Mouse (Mus musculus) gastrocnemius, adult 18-20 months (tissue): ENCODE measurements around the gene Sdsl. TPM values are rescaled to one million over a fixed set of nuclear protein-coding genes. Genes with fewer than 3 reads are reported as not detected.

ENCODE experiments used
- DNase-seq: peaks from one replicate; pipeline ENCODE4 v3.0.0; 2021; ENCODE audit warnings: low spot score
- total RNA-seq, 2 experiments: library from RNA; stranded (reverse); gene quantifications; 2 replicates each; pipeline ENCODE4 v1.2.3; 2021

Sdsl gene
- total RNA-seq, 2 experiments from 2014 or later = 0.41 TPM; not detected in 1

DNA sequence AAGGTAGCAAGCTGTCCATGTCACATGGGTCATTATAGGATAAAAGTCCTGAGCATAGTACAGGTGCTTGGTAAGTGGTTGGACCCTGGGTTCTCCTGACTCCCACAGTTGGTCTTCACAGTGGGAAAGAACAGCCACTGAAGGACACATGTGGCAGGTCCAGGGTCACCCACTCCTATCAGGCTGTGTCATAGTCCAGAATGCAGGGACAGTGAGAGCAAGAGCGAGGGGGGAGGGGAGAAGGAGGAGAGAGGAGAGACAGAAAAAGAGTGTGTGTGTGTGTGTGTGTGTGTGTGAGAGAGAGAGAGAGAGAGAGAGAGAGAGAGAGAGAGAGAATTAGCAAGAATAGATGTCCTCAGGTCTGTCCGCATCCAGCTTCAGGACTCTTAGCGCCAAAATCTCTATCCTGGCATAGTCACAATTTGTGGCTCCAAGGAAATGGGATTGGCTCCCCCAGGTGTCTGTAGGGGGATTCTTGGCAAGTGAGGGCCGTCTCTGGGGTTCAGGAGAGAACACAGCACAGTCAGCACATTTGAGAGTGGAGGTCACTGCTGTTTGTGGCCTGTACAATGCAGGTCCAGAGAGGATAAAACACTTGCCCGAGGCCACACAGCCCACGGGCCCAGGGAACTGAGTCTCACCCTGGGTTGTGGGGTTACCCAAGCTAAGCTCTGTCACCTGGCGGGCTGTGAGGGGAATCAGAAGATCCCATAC, 15.6 kb downstream of the Sdsl start:
- DNase-seq = no peak

DNA sequence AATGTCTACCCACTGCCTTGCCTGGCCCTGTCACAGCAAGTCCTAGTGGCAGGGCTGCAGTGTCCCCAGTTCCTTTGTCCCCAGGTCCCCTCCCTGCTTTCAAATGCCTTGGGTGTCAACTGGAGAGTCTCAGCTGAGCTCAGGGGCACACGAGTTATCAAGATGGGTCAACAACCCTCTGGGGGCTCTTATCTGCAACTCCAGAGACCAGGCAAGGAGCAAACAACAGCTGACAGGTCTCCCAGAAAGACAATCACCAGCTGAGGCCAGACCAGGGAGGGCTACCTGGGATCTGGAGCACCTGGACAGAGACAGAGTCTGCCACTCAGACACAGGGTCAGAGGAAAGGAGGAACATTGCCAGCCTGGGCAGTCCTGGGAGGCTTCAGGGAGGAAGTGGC, 16.4 kb downstream of the Sdsl start:
- DNase-seq = no peak

DNA sequence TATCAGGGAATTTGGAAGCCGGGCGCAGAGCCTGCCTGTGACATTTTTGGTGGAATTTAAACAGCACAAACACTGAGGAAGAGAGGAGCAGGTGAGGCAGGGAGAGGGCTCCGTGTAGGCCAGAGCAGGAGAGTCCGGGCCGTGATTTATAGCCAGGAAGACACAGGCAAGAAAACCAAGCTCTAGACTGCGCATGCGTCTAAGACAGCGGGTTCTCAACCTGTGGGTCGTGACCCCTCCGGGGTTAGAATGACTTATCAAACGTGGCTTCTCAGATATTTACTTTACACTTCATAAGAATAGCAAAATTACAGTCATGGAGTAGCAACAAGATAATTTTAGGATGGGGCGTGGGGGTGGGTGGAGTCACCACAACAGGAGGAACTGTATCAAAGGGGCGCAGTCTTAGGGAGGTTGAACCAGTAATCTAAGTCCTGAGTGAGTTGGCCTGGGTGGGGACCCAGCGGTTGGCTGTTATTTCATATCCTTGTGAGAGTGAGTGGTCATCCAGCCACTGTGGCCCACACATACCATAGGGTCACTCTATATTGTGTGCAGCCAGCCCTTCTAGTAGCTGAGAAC, 17.8 kb downstream of the Sdsl start:
- DNase-seq = no peak

DNA sequence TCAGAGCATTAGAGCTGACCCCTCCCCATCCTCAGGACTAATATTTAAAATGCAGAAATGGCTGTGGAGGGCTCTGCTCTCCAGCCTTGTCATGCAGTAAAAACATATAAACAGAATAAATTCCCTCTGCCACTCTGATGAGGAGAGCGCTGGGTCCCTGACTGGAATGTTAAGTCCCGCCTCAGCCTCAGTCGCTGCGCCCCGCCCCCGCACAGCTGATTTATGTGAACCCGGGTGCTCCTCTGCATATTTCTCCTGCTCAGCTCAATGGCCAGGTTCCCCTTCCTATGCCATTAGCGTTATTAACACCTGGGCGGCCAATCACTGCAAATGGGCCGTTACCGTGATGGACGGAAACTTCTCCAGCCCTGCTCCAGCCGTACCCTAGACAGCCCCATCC, 25.3 kb downstream of the Sdsl start:
- DNase-seq = no peak

DNA sequence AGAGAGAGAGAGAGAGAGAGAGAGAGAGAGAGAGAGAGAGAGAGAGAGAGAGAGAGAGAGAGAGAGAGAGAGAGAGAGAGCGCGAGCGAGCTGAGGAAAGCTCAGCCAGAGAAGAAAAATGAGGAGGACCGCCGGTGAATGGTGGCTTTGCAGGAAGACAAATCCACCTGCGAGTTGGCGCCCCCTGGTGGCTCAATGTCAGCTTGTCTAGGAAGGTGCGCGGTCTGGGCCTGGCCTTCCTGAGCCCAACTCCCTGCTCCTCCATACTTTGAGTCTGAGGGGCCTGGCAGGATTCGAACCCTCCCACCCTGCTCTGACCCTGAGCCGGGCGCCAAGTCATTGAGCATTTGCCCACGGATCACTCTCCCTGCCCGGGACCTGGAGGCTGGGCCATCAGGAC, 31.9 kb downstream of the Sdsl start:
- DNase-seq = peak; percentile 83

DNA sequence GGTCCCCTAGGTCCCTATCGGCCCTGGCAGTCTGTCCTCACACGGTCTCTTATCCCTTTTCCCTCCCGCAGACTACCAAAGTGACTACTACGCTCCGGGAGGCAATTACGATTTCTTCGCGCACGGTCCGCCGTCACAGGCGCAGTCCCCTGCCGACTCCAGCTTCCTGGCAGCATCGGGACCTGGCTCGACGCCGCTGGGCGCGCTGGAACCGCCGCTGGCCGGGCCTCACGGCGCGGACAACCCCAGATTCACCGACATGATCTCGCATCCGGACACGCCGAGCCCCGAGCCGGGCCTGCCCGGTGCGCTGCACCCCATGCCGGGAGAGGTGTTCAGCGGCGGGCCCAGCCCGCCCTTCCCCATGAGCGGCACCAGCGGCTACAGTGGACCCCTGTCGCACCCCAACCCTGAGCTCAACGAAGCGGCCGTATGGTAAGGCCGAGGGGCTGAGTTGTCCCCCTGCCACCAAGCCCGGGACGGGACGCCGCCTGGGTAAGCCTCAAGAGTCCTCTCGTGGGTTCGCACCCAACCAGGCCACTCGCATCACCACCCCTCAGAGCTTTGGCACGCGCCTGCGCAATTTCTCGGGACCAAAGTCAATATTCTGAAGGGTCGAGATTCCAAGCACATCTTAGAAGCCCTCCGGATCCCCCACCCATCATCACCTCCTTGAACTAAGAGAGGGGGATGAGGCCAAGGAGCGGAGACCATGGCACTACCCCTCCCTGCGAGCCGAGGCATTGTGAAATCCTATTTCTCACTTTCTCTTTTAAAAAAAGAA, 32.5 kb downstream of the Sdsl start:
- DNase-seq = peak; percentile 6

DNA sequence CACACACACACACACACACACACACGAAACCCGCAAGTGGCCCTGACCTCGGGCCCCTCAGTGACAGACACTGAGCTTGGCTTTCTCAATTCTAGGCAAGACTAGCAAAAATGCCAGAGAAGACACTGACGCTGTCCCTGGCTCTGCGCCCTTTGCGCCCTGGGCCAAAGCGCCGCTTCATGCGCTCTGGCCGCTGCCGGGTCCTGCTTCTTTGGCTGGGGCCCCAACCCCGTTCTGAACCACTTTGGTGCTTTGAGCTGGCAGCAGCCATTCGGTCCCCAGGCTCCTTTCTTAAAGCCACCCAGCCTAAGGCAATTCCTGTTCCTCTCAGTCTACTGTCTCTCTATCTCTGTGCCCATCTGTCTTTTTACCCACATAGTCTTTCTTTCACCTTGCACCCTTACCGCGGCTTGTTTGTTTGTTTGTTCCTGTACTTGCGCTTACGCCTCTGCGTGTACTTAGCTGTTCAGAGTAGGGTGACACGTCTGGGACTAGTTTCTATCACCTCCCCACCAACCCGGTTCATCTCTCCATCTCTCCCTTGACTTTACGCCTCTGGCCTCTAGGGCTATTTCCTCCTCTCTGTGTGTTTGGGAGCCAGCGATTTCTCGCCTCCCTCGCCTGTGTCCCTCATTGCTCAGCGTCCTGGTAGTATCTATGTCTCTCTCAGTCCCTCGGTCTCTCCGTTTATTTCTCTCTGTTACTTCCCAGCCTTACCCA, 33.5 kb downstream of the Sdsl start:
- no peak for DNase-seq

DNA sequence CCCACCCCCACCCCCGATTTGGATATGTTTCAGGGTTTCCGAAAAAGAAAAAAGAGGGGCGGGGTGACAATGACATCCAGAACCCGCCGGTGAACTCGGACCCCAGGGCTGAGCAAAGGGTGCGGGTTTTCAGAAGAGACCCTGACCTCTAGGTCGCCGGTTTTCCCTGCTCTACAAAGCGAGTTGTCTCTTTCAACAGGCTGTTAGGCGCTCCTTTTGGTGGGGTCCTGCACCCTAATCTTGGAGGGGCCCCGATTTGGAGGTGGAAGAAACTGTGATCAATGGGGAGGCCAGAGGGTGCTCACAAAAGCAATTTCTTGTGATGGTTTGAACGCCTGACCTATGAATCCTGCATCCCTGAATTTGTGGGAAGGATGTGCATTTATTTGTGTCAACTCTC, 34.1 kb downstream of the Sdsl start:
- no peak for DNase-seq

DNA sequence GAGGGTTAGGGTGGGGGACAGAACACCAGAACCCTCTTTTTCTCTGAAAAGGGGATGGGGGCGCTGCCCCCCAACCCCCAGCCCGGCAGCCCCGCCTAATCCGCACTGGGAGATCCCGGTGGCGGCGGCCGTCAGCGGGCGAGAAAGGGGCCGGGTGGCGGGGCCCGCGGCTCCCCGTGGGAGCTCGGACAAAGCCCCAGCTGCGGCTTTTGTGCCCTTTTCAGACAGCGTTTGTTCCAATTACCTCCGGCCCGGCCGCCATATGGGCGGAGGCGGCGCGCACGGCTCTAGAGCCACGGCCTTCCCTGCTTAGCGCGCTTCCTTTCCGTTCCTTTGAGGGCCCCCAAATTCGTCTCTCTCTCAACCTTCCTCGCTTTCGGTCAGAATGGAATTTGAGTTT, 34.6 kb downstream of the Sdsl start:
- DNase-seq = no peak

DNA sequence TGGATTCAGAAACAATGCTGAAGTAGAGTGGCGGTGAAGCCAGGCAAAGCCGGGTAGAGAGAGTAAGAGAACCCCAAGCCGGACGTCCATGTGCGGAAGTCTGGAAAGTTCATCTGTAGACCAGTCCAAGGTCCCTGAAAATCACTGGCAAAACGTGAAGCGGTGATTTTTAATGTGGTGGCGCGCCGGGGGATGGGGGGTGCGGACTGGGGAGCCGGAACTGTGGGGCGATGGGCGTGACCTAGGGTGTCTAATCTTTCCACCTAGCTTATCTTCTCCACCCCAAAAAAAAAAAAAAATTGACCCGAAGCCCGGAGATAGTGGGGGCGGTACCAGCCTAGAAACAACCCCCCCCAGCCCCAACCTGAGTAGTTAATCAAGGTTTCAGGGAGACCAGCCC, 35.1 kb downstream of the Sdsl start:
- no peak for DNase-seq

DNA sequence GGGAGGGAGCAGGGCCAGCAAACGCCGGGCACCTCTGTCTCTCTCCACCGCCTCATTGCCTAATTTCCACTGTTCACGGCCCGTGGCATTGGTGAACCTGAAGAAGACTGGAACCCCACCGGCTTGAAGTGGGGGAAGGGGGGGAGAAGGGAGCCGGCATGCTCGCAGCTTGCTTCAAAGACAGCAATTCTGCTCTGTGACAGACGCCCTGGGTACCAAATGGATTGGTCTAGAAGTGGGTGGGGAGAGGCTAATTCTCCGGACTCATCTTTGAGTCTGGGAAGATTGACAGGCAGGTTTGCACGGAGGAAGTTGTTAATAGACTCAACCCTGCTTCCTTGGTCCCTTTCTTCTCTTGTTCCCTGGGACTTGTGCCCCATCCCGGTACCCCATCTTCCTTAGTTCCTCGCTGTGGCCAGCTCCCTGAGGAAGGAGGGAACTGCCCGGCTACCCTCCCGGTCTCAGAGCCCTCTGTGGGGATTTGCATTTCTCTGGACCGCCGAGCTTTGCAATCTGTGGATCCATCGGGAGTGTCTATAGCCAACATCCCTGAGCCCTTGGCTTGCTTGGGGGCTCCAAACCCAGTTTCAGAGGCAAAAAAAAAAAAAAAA, 35.6 kb downstream of the Sdsl start:
- no peak for DNase-seq

DNA sequence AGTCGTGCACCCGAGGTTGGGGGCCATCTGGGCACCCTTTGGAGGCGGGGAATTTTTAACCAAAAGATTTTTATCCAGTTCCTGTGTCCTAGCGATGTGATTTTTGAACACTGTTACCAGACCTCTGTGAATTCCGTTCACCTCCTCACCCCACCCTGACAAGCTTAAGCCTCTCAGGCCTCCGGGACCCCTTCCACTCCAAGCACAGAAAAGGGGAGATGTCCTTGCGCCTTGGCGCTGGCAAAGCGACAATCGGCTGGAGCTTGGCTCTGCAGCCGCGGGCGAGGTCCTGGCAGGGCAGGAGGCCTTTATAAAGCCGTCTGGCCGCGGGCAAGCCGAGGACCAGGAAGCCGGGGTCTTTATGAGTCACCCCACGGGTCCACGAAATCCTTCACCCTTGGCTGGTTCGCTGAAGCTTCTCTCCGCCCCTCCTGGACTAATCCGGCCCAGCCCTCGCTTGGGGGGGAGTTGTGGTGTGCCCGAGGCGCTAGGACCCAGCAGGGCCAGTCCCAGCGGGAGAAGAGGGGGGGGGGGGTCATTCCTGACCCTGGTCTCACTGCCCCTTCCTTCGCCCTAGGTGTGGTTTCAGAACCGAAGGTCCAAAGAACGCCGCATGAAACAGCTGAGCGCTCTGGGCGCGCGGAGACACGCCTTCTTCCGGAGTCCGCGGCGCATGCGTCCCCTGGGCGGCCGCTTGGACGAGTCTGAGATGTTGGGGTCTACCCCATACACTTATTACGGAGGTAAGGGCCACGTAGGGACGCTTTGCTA, 36.7 kb downstream of the Sdsl start:
- no peak for DNase-seq

DNA sequence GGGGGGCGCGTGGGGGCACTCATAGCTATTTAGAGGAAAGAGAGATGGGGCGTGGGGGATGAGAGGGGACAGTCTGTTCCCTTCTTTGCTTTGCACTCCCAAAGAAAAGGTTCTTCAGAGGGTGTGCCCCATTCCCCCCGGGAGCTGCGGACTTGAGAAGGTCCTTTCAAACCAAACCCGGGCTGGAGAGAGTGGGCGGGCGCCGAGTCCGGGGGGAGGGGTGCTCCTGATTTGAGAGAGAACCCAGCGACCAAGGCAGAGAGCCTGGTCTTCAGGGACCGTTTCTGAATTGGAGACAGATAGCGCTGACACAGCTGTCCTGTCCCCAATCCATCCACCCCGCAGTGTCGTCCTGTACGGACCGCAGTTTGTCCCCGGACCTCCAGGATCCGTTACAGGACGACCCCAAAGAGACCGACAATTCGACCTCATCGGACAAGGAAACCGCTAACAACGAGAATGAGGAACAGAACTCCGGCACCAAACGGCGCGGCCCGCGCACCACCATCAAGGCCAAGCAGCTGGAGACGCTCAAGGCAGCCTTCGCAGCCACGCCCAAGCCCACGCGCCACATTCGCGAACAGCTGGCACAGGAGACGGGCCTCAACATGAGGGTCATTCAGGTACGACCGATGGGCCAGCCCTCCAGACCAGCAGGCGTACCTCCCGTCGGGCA, 37.5 kb downstream of the Sdsl start:
- no peak for DNase-seq

DNA sequence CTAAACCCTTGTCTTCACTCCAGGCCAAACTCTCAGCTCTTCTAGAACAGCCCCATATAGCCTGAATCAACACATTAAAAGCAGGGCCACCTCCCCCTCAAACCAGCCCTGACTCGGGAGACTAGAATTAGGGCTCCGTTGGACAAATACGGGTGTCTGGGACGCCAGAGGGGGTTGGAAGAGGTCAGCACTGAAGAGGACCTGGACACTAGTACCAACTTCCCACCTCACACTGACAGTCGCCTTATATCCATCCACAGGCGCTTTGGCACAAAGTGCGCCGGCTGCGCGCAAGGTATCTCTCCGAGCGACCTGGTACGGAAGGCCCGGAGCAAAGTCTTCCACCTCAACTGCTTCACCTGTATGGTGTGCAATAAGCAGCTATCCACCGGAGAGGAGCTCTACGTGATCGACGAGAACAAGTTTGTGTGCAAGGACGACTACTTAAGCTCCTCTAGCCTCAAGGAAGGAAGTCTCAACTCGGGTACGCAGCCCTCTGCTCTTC, 38.3 kb downstream of the Sdsl start:
- no peak for DNase-seq

DNA sequence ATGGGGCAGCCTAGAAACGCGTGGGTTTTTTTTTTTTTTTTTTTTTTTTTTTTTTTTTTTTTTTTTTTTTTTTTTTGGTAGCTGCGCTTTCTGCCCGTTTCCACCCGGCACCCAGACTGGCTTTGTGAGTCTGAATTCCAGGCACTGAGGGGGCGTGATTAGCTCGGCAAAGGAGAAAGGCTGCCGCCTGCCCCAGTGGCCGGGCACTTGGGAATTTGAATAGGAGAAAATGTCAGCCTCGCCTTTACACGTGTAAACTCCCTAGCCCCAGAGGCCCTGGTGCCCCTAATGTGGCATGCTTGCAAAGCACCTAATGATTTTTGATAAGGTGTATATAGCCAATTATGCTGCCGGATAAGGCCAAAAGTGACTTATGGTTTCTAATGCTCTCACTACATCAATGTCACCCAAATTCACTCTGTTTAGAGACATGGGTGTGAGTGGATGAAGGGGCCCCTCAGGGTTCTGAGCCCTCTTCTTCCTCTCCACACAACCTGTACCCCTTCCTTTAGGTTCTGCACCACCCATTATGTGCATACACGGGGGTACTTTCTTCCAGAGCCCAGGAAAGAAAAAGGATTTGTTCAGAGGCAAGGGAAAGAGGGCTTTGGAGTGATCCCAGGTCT, 39.4 kb downstream of the Sdsl start:
- no peak for DNase-seq

DNA sequence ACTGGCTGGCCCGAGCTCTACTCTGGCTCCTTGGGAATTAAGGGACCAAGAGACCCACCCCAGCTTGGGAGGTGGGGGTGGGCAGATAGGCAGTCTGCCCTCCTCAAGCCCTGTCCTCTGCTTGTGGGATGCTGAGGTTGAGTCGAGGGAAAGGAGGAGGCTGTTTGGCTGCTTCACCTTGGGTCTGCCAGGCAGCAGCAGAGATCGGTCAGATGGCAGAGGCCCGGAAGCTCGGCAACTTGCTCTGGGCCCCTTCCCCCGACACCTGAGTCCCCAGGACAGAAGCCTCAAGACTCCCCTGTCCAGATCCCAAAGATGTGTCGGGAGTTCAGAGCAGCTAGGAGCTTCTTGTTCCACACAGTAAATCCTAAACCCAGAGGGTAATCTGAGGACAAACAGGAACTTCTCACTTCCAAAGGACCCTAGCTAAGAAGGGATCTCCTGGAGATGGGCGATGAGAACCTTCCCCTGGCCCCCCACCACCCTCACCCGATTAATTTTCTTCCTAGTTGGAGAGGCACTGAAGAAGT, 40.1 kb downstream of the Sdsl start:
- no peak for DNase-seq

DNA sequence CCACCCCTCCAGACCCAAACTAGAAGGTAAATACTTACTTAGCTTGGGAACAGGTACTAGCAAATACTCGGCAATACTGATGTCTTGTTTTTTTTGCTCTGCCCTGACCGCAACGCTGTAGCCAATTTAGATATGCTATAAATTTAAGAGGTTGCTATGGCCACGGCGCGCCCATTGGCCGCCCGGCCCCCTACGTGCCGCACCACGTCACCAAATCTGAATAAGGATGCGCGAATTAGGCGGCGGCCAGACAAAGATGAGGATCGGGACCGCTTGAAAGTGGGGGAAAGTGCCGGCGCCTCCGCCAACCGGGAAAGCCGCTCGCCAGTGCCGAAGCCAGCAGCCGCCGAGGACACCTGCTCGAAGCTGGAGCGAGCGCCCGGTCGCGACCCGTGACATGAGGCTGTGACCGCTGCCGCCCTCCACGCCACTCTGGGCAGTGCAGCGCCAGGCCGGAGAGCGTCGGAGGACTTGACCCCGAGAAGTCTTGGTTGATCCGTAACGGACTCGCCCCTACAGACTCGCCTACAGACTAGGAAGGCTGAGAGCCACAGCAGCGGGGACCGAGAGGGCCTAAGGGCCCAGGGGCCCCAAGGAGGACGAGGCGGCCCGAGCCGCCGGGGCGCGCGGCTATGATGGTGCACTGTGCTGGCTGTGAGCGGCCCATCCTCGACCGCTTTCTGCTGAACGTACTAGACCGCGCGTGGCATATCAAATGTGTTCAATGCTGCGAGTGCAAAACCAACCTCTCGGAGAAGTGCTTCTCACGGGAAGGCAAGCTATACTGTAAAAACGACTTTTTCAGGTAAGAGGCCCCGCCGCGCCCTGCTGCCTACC, 40.7 kb downstream of the Sdsl start, which contains the start of gene Lhx5:
Gene Lhx5 (plus strand): TSS at position 51 of the 837 bp plus-strand sequence.
- no peak for DNase-seq

DNA sequence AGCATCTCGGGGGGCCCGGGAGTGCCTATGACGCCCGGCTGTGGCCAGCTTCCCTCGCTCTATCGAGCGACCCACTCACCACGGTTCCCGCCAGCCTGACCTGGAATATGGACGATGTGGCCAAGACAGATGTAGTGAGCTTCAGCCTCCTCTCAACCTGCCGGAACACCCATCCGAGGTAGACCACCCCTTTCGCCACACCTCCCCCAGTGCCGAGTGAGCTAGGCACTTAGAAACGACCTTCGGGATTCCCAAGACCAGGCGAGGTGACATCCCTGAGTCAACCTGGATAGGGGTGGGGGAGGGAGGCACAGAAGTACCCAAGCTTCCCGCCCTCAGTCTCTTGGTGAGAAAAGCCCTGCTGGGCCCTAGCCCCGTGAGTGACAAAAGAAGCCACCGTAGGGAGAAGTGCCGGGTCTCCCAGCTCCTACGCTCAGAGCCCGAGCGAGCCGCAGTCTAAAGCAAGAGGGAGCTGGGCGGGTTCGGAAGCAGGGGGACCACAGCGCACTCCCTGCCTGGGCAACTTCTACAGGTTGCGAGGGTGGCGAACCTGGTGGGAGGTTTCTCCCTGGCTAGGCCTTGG, 41.5 kb downstream of the Sdsl start:
- DNase-seq = no peak
